Mouse (Mus musculus) liver, embryonic 14.5 days (tissue): Measurements from ENCODE around the gene Vac14. TPM values are rescaled to one million over a fixed set of nuclear protein-coding genes. Genes with fewer than 3 reads are reported as not detected.

ENCODE experiments used
- ATAC-seq: fragments of 200-750 bp; cut with Nextera tagmentation; 2 replicates; pipeline ENCODE4 v1.8.0; 2017; ENCODE audit warnings: moderate number of reproducible peaks, mild to moderate bottlenecking, moderate library complexity; ENCODE audit not compliant: insufficient read depth
- DNase-seq, 3 experiments: peaks; one replicate each; pipeline ENCODE4 v3.0.0-alpha.2; 2012 to 2013; ENCODE audit warnings: low read depth in 3 of 3, low spot score in 3 of 3
- H3K27ac ChIP-seq: fragments of 300-500 bp; sonication (generic); 2 replicates; pipeline ENCODE4 v1.5.1; 2014; ENCODE audit warnings: moderate library complexity, mild to moderate bottlenecking, control low read depth, inconsistent platforms
- H3K27me3 ChIP-seq: fragments of 300-500 bp; sonication (generic); 2 replicates; pipeline ENCODE4 v1.6.1; 2014; ENCODE audit warnings: mild to moderate bottlenecking, low read length, moderate library complexity; ENCODE audit not compliant: control insufficient read depth, insufficient read depth
- H3K36me3 ChIP-seq: fragments of 300-500 bp; sonication (generic); replicated peaks from 2 replicates; pipeline ENCODE4 v1.6.1; 2014; ENCODE audit warnings: low read depth; ENCODE audit not compliant: control insufficient read depth, insufficient read depth
- H3K4me1 ChIP-seq, 2 experiments: fragments of 200-500 bp in 1 of 2; fragments of 300-500 bp in 1 of 2; sonication (generic) in 1 of 2; replicated peaks; 2 replicates each; pipeline ENCODE4 v1.6.1; 2012 to 2014; ENCODE audit warnings: antibody characterized with exemption in 1 of 2, inconsistent platforms in 1 of 2, low read length in 1 of 2; ENCODE audit not compliant: control insufficient read depth in 2 of 2, insufficient read depth in 2 of 2
- H3K4me2 ChIP-seq: fragments of 300-500 bp; sonication (generic); 2 replicates; pipeline ENCODE4 v1.6.1; 2014; ENCODE audit warnings: low read depth, mild to moderate bottlenecking, control low read depth, moderate library complexity
- H3K4me3 ChIP-seq, 2 experiments: fragments of 200-500 bp in 1 of 2; fragments of 300-500 bp in 1 of 2; sonication (generic) in 1 of 2; 2 replicates each; pipeline ENCODE4 v1.5.1; 2012 to 2014; ENCODE audit warnings: low read depth in 2 of 2, low read length in 2 of 2, mild to moderate bottlenecking in 2 of 2, control low read depth in 1 of 2, inconsistent platforms in 1 of 2, moderate library complexity in 1 of 2; ENCODE audit not compliant: insufficient read depth in 1 of 2
- H3K9ac ChIP-seq: fragments of 300-500 bp; sonication (generic); replicated peaks from 2 replicates; pipeline ENCODE4 v1.6.1; 2014; ENCODE audit warnings: mild to moderate bottlenecking, control low read depth, moderate library complexity
- H3K9me3 ChIP-seq: fragments of 300-500 bp; sonication (generic); 2 replicates; pipeline ENCODE4 v1.6.1; 2016; ENCODE audit warnings: low read length, mixed read lengths; ENCODE audit not compliant: control insufficient read depth
- CTCF ChIP-seq: IDR thresholded peaks from 2 replicates; pipeline ENCODE4 v1.5.1; 2016; ENCODE audit warnings: antibody characterized with exemption, low read depth, control low read depth
- EP300 ChIP-seq: IDR thresholded peaks from 2 replicates; pipeline ENCODE4 v1.6.1; 2016; ENCODE audit warnings: antibody characterized with exemption, low read depth
- WGBS: fragments of 180-500 bp; shearing (Covaris S2); extraction: QIAGEN DNeasy Blood & Tissue Kit; methylation state at CpG from one replicate; pipeline ENCODE4 v1.1.7; 2014; ENCODE audit not compliant: insufficient replicate concordance; 5-methylcytosine and 5-hydroxymethylcytosine counted together
- polyA plus RNA-seq, 2 experiments: library from polyadenylated mRNA; depleted of rRNA in 1 of 2; stranded (reverse) in 1 of 2; unstranded in 1 of 2; fragments of >200 nt; fragmentation: Nextera tagmentation in 1 of 2; extraction: Ambion mirVana in 1 of 2; gene quantifications; 2 replicates each; pipeline versions ENCODE4 v1.2.1 to v1.2.3; 2012 to 2014

The Vac14 gene
- polyA plus RNA-seq, 2 experiments = 11.2 to 14.8 TPM

- no peak overlapping the region for H3K27ac ChIP-seq
- H3K4me2 ChIP-seq = no peak overlapping the region
- H3K9me3 ChIP-seq = no peaks in the 10 kb centered on the region
- no peak for ATAC-seq
- H3K9ac ChIP-seq = no peak overlapping the region
- WGBS = 71% methylated on average over 9 of the region's 9 CpGs
- no peaks in the 10 kb centered on the region; the same call in none of the 2 replicates for H3K36me3 ChIP-seq
- no peaks in the 10 kb centered on the region for H3K27me3 ChIP-seq
- H3K4me3 ChIP-seq = no peak overlapping the region
- TF ChIP-seq EP300 = no peak
- no peak for TF ChIP-seq CTCF
- no peak for DNase-seq
- H3K4me1 ChIP-seq = no peaks in the 10 kb centered on the region
These were observed 36.0 kb downstream of the Vac14 start for GRCm38 (mm10) chr8:110654075-110655060.

GRCm38 (mm10) chr8:110655827-110656226 lies 37.4 kb downstream of the Vac14 start:
- Histone ChIP-seq H3K4me1 (no peaks in the 10 kb centered on the region), H3K27me3 (no peaks in the 10 kb centered on the region), H3K4me3 (no peak overlapping the region), H3K36me3 (no peaks in the 10 kb centered on the region; the same call in 1 of the 2 replicates), H3K27ac (no peak overlapping the region), H3K9ac (no peak overlapping the region), H3K4me2 (no peak overlapping the region), H3K9me3 (no peaks in the 10 kb centered on the region)
- WGBS = 81% methylated on average over 1 of the region's 1 CpGs
- no peak for DNase-seq
- ATAC-seq = no peak
- TF ChIP-seq EP300 (no peak), CTCF (no peak)

- no peak overlapping the region for H3K4me3 ChIP-seq
- no peak for ATAC-seq
- H3K27me3 ChIP-seq = no peaks in the 10 kb centered on the region
- H3K9me3 ChIP-seq = no peaks in the 10 kb centered on the region
- TF ChIP-seq EP300 (no peak), CTCF (no peak)
- 63% methylated on average over 2 of the region's 2 CpGs for WGBS
- H3K4me1 ChIP-seq = no peaks in the 10 kb centered on the region
- H3K27ac ChIP-seq = no peak overlapping the region
- H3K9ac ChIP-seq = no peak overlapping the region
- no peak for DNase-seq
- peaks cover 3% of the 10 kb centered on the region; the same call in 1 of the 2 replicates for H3K36me3 ChIP-seq
- H3K4me2 ChIP-seq = no peak overlapping the region
These were observed 39.3 kb downstream of the Vac14 start for GRCm38 (mm10) chr8:110657661-110658060.

- Histone ChIP-seq H3K27ac (no peak overlapping the region), H3K9ac (no peak overlapping the region), H3K36me3 (peaks cover 3% of the 10 kb centered on the region; the same call in 1 of the 2 replicates), H3K27me3 (no peaks in the 10 kb centered on the region), H3K4me3 (no peak overlapping the region), H3K4me2 (no peak overlapping the region), H3K9me3 (no peaks in the 10 kb centered on the region), H3K4me1 (no peaks in the 10 kb centered on the region)
- no peak for ATAC-seq
- DNase-seq = no peak
- TF ChIP-seq CTCF = no peak
- TF ChIP-seq EP300 = no peak
These were observed 41.7 kb downstream of the Vac14 start for GRCm38 (mm10) chr8:110660121-110660520.

- Histone ChIP-seq H3K36me3 (peaks cover 3% of the 10 kb centered on the region; the same call in 1 of the 2 replicates), H3K9ac (no peak overlapping the region), H3K27me3 (no peaks in the 10 kb centered on the region), H3K4me3 (no peak overlapping the region), H3K27ac (no peak overlapping the region), H3K9me3 (no peaks in the 10 kb centered on the region), H3K4me2 (no peak overlapping the region), H3K4me1 (0 out of 4 replicates have a peak, but pooled peaks cover 0 to 2% of the 10 kb centered on the region in 2 experiments)
- ATAC-seq (no peak), DNase-seq (no peak)
- TF ChIP-seq EP300 (no peak), CTCF (0 out of 2 replicates have a peak, but pooled peaks have one; percentile 11)
- 63% methylated on average over 5 of the region's 5 CpGs for WGBS
These were observed 44.2 kb downstream of the Vac14 start for GRCm38 (mm10) chr8:110662545-110662944.
